Mouse (Mus musculus) ES-E14 (cell line): ENCODE results near the gene Dclre1a.

Experiments used
- HCFC1 ChIP-seq: IDR thresholded peaks from 2 replicates; pipeline ENCODE4 v1.6.1; 2012; ENCODE audit warnings: low read length, inconsistent platforms, borderline replicate concordance; ENCODE audit not compliant: insufficient read depth
- MAFK ChIP-seq: IDR thresholded peaks from 2 replicates; pipeline ENCODE4 v1.6.1; 2014; ENCODE audit warnings: mild to moderate bottlenecking, low read depth, low read length, inconsistent platforms; ENCODE audit not compliant: insufficient read depth
- ZNF384 ChIP-seq: IDR thresholded peaks from 2 replicates; pipeline ENCODE4 v1.6.1; 2012; ENCODE audit warnings: low read depth, low read length, inconsistent platforms

GRCm38 (mm10) chr19:56489601-56490000, 58.4 kb downstream of the Dclre1a start:
- TF ChIP-seq MAFK: no peak
- TF ChIP-seq ZNF384: no peak
- no peak for TF ChIP-seq HCFC1
